Mouse (Mus musculus): Measurements from ENCODE around the gene Sept9. TPM values are rescaled to one million over a fixed set of nuclear protein-coding genes. Genes with fewer than 3 reads are reported as not detected.
A peak's percentile ranks its signal among the peaks of the same experiment; 100 is the strongest.

Sept9 gene
- polyA plus RNA-seq, 1 experiment from 2014 or later = 34.5 TPM

GRCm38 (mm10) chr11:117179902-117180301 is 19.6 kb upstream of the Sept9 start:
- Histone ChIP-seq H3K9me3 (ENCODE audit: low read length) (peaks cover 22% of the 10 kb centered on the region), H3K4me3 (ENCODE audit: low read depth, low read length) (no peak overlapping the region), H3K27ac (ENCODE audit: low read depth) (no peak overlapping the region), H3K9ac (replicated peaks) (no peak overlapping the region), H3K4me2 (ENCODE audit: low read depth, low read length) (no peak overlapping the region), H3K4me1 (ENCODE audit: insufficient read depth) (no peaks in the 10 kb centered on the region), H3K27me3 (ENCODE audit: insufficient read depth, low read length) (no peaks in the 10 kb centered on the region), H3K36me3 (replicated peaks; ENCODE audit: insufficient read depth, low read length) (no peaks in the 10 kb centered on the region)
- no peak for DNase-seq
- WGBS (ENCODE audit: insufficient replicate concordance) = 81% methylated on average over 5 of the region's 5 CpGs
- TF ChIP-seq EP300 (IDR thresholded peaks at IDR 0.05; ENCODE audit: low read depth) (no peak), CTCF (IDR thresholded peaks at IDR 0.05; ENCODE audit: low read depth) (peak; percentile 69)
- no peak for ATAC-seq

GRCm38 (mm10) chr11:117182808-117183207 is 16.7 kb upstream of the Sept9 start:
- Histone ChIP-seq H3K4me2 (ENCODE audit: low read depth, low read length) (no peak overlapping the region), H3K4me3 (ENCODE audit: low read depth, low read length) (no peak overlapping the region), H3K27me3 (ENCODE audit: insufficient read depth, low read length) (no peaks in the 10 kb centered on the region), H3K36me3 (replicated peaks; ENCODE audit: insufficient read depth, low read length) (no peaks in the 10 kb centered on the region), H3K4me1 (ENCODE audit: insufficient read depth) (no peaks in the 10 kb centered on the region), H3K9me3 (ENCODE audit: low read length) (peaks cover 22% of the 10 kb centered on the region), H3K27ac (ENCODE audit: low read depth) (no peak overlapping the region), H3K9ac (replicated peaks) (no peak overlapping the region)
- no peak for ATAC-seq
- 86% methylated on average over 3 of the region's 3 CpGs for WGBS (ENCODE audit: insufficient replicate concordance)
- DNase-seq = no peak
- no peak for TF ChIP-seq EP300 (IDR thresholded peaks at IDR 0.05; ENCODE audit: low read depth)
- TF ChIP-seq CTCF (IDR thresholded peaks at IDR 0.05; ENCODE audit: low read depth) = no peak

- WGBS (ENCODE audit: insufficient replicate concordance) = 79% methylated on average over 3 of the region's 3 CpGs
- no peak for DNase-seq
- no peaks in the 10 kb centered on the region for H3K4me1 ChIP-seq (ENCODE audit: insufficient read depth)
- no peaks in the 10 kb centered on the region for H3K36me3 ChIP-seq (replicated peaks; ENCODE audit: insufficient read depth, low read length)
- H3K27ac ChIP-seq (ENCODE audit: low read depth) = no peak overlapping the region
- no peak for TF ChIP-seq EP300 (IDR thresholded peaks at IDR 0.05; ENCODE audit: low read depth)
- no peak for TF ChIP-seq CTCF (IDR thresholded peaks at IDR 0.05; ENCODE audit: low read depth)
- no peak for ATAC-seq
- no peak overlapping the region for H3K9ac ChIP-seq (replicated peaks)
- no peak overlapping the region for H3K4me2 ChIP-seq (ENCODE audit: low read depth, low read length)
- H3K9me3 ChIP-seq (ENCODE audit: low read length) = peaks cover 22% of the 10 kb centered on the region
- H3K4me3 ChIP-seq (ENCODE audit: low read depth, low read length) = no peak overlapping the region
- no peaks in the 10 kb centered on the region for H3K27me3 ChIP-seq (ENCODE audit: insufficient read depth, low read length)
Measured at GRCm38 (mm10) chr11:117183299-117183698, 16.2 kb upstream of the Sept9 start.

- Histone ChIP-seq H3K27ac (ENCODE audit: low read depth) (no peak overlapping the region), H3K4me3 (ENCODE audit: low read depth, low read length) (no peak overlapping the region), H3K9me3 (ENCODE audit: low read length) (peaks cover 22% of the 10 kb centered on the region), H3K4me1 (ENCODE audit: insufficient read depth) (no peaks in the 10 kb centered on the region), H3K9ac (replicated peaks) (no peak overlapping the region), H3K4me2 (ENCODE audit: low read depth, low read length) (no peak overlapping the region), H3K36me3 (replicated peaks; ENCODE audit: insufficient read depth, low read length) (no peaks in the 10 kb centered on the region), H3K27me3 (ENCODE audit: insufficient read depth, low read length) (no peaks in the 10 kb centered on the region)
- no peak for TF ChIP-seq EP300 (IDR thresholded peaks at IDR 0.05; ENCODE audit: low read depth)
- no peak for TF ChIP-seq CTCF (IDR thresholded peaks at IDR 0.05; ENCODE audit: low read depth)
- DNase-seq (no peak), ATAC-seq (no peak)
- WGBS (ENCODE audit: insufficient replicate concordance) = 81% methylated on average over 5 of the region's 5 CpGs
Measured at GRCm38 (mm10) chr11:117183841-117184240, 15.6 kb upstream of the Sept9 start.

GRCm38 (mm10) chr11:117185076-117185933 is 14.2 kb upstream of the Sept9 start:
- Histone ChIP-seq H3K36me3 (replicated peaks; ENCODE audit: insufficient read depth, low read length) (no peaks in the 10 kb centered on the region), H3K9ac (replicated peaks) (no peak overlapping the region), H3K27ac (ENCODE audit: low read depth) (no peak overlapping the region), H3K27me3 (ENCODE audit: insufficient read depth, low read length) (no peaks in the 10 kb centered on the region), H3K4me3 (ENCODE audit: low read depth, low read length) (no peak overlapping the region), H3K4me1 (ENCODE audit: insufficient read depth) (no peaks in the 10 kb centered on the region), H3K9me3 (ENCODE audit: low read length) (peaks cover 18% of the 10 kb centered on the region), H3K4me2 (ENCODE audit: low read depth, low read length) (no peak overlapping the region)
- no peak for TF ChIP-seq EP300 (IDR thresholded peaks at IDR 0.05; ENCODE audit: low read depth)
- TF ChIP-seq CTCF (IDR thresholded peaks at IDR 0.05; ENCODE audit: low read depth) = no peak
- no peak for ATAC-seq
- WGBS (ENCODE audit: insufficient replicate concordance) = 51% methylated on average over 21 of the region's 21 CpGs
- DNase-seq = no peak

- no peaks in the 10 kb centered on the region for H3K4me1 ChIP-seq (ENCODE audit: insufficient read depth)
- no peak overlapping the region for H3K9ac ChIP-seq (replicated peaks)
- no peaks in the 10 kb centered on the region for H3K9me3 ChIP-seq (ENCODE audit: low read length)
- no peak overlapping the region for H3K4me3 ChIP-seq (ENCODE audit: low read depth, low read length)
- no peaks in the 10 kb centered on the region for H3K36me3 ChIP-seq (replicated peaks; ENCODE audit: insufficient read depth, low read length)
- TF ChIP-seq CTCF (IDR thresholded peaks at IDR 0.05; ENCODE audit: low read depth) (no peak), EP300 (IDR thresholded peaks at IDR 0.05; ENCODE audit: low read depth) (no peak)
- 64% methylated on average over 5 of the region's 5 CpGs for WGBS (ENCODE audit: insufficient replicate concordance)
- DNase-seq (no peak), ATAC-seq (no peak)
- no peak overlapping the region for H3K4me2 ChIP-seq (ENCODE audit: low read depth, low read length)
- no peak overlapping the region for H3K27ac ChIP-seq (ENCODE audit: low read depth)
- H3K27me3 ChIP-seq (ENCODE audit: insufficient read depth, low read length) = no peaks in the 10 kb centered on the region
Measured at GRCm38 (mm10) chr11:117191524-117191923, 7.9 kb upstream of the Sept9 start.
